Mouse (Mus musculus): Measurements from ENCODE around the gene Slc25a17. TPM values are rescaled to one million over a fixed set of nuclear protein-coding genes. Genes with fewer than 3 reads are reported as not detected.

The Slc25a17 gene
- 102 TPM for polyA plus RNA-seq (2014; fragmentation: Illumina TruSeq; extraction: RNeasy Lipid Tissue Mini Kit (QIAGEN cat#74804); ENCODE audit: low read depth, low replicate concordance)

DNA sequence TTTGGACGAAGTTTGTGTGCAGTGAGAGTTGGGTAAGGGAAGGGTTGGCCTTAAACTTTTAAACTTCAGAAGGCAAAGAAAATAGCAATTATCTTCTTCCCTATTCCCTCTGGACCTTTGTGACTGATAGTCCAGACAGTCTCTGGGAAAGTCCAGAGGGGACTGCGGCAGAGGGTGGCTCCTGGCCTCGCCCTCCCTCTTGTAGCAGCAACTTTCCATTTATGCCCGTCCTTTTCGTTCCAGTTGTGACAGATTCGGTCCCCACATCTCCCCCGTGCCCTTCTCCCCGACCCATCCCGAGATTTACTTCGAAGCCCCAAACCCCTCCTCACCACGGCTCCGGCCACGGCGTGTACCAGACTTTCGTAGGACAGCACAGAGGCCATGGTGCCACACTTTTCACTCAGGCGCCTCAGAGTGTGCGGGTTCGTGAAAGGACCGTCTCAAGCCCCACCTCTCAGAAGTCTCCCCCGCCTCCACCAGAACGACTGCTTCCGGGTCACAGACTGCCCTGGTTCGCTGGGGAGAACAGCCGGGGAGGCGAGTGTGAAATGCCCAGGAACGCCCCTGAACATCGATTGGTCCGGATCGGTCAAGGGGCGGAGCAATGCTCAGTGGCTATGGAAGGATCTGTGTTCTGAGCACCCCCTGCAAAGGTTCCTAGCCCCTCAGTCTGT, at the start of gene Slc25a17:
Gene Slc25a17, minus strand, starts transcription at position 468 of the 677 bp plus-strand sequence.

DNA sequence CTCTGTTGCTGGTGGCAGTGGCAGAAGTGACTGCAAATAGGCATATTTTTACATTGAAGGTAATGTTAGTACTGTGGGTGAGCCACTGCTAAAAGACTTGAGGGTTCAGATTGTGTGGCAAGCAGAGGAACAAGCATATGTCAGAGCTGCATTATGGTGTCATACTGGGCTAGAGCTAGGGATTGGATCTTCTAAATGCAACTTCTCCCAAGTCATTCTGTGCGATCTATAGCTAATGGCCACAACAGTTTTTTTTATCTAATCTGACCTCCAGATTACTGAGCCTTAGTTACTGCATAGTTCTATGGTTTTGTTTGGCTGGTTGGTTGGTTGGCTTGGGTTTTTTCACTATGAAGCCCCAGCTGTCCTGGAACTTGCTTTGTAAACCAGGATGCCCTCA, 47.6 kb upstream of the Slc25a17 start, which contains the start of gene Dnajb7:
Gene Dnajb7, minus strand, starts transcription at position 101 of the 400 bp plus-strand sequence.

DNA sequence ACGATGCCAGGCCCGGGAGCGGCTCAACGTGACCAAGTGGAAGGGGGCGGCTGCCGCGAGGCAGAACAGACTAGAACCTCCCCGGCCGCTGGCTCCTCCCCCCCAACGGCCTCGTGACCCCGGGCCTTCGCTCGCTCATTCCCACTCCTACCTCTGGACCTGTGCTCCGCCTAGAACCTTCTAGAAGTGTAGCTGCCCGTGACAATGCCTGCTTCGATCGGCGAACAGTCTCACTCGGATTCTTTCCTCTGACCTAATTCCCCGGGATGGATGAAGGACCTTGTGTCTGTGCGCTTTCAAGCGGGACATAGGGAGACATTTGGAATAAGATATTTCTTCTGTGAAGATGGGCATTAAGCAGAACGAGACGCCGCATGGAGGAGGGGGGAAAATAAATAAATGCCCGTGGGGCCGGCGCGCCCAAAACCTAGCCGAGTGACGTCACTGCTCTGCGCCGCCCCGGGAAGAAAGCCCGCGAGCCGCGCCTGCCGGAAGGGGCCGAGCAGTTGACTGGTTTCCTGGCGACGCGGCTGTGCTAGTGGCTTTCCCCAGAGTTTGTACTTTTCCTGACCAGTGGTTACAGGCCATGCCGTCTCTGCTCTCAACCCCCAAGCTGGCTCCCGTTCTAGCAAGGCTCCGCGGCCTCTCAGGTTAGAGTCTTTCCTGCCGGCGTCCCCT, 39.2 kb upstream of the Slc25a17 start, which contains the start of the genes St13 and Xpnpep3:
Gene St13, minus strand, starts transcription at position 440 of the 678 bp plus-strand sequence.
Gene Xpnpep3, plus strand, starts transcription at position 501 of the 678 bp plus-strand sequence.

Other genes with a start within 250 kb of the Slc25a17 start
- 2.2 TPM for gene Mrtfa, start 170.1 kb downstream of the Slc25a17 start, polyA plus RNA-seq (2014; fragmentation: Illumina TruSeq; extraction: RNeasy Lipid Tissue Mini Kit (QIAGEN cat#74804); ENCODE audit: low read depth, low replicate concordance)
- 0.25 TPM for gene Mchr1, start 125.3 kb downstream of the Slc25a17 start, polyA plus RNA-seq (2014; fragmentation: Illumina TruSeq; extraction: RNeasy Lipid Tissue Mini Kit (QIAGEN cat#74804); ENCODE audit: low read depth, low replicate concordance)
- 253 TPM for gene St13, start 39.3 kb upstream of the Slc25a17 start, polyA plus RNA-seq (2014; fragmentation: Illumina TruSeq; extraction: RNeasy Lipid Tissue Mini Kit (QIAGEN cat#74804); ENCODE audit: low read depth, low replicate concordance)
- gene Xpnpep3, start 39.3 kb upstream of the Slc25a17 start, polyA plus RNA-seq (2014; fragmentation: Illumina TruSeq; extraction: RNeasy Lipid Tissue Mini Kit (QIAGEN cat#74804); ENCODE audit: low read depth, low replicate concordance) = 10.7 TPM
- gene Dnajb7, start 47.5 kb upstream of the Slc25a17 start, polyA plus RNA-seq (2014; fragmentation: Illumina TruSeq; extraction: RNeasy Lipid Tissue Mini Kit (QIAGEN cat#74804); ENCODE audit: low read depth, low replicate concordance) = 8.0 TPM
- 88.9 TPM for gene Rbx1, start 105.5 kb upstream of the Slc25a17 start, polyA plus RNA-seq (2014; fragmentation: Illumina TruSeq; extraction: RNeasy Lipid Tissue Mini Kit (QIAGEN cat#74804); ENCODE audit: low read depth, low replicate concordance)
- 82.4 TPM for gene Ep300, start 224.5 kb upstream of the Slc25a17 start, polyA plus RNA-seq (2014; fragmentation: Illumina TruSeq; extraction: RNeasy Lipid Tissue Mini Kit (QIAGEN cat#74804); ENCODE audit: low read depth, low replicate concordance)